Mouse (Mus musculus) testis, adult 2 months (tissue): ENCODE results near the gene Aatk. TPM values are rescaled to one million over a fixed set of nuclear protein-coding genes. Genes with fewer than 3 reads are reported as not detected.

Experiments used
- H3K27ac ChIP-seq: fragments of 200-500 bp; 2 replicates; pipeline ENCODE4 v1.5.1; 2012; ENCODE audit warnings: low read depth, low read length; ENCODE audit not compliant: control insufficient read depth, insufficient read depth
- H3K27me3 ChIP-seq: fragments of 200-500 bp; 2 replicates; pipeline ENCODE4 v1.6.1; 2012; ENCODE audit warnings: mild to moderate bottlenecking, low read length, moderate library complexity; ENCODE audit not compliant: control insufficient read depth, insufficient read depth
- H3K36me3 ChIP-seq: fragments of 200-500 bp; 2 replicates; pipeline ENCODE4 v1.6.1; 2012; ENCODE audit warnings: mild to moderate bottlenecking, low read length; ENCODE audit not compliant: control insufficient read depth, insufficient read depth
- H3K4me1 ChIP-seq: fragments of 200-500 bp; 2 replicates; pipeline ENCODE4 v1.6.1; 2012; ENCODE audit warnings: low read length; ENCODE audit not compliant: control insufficient read depth, insufficient read depth
- H3K4me3 ChIP-seq: fragments of 200-500 bp; 2 replicates; pipeline ENCODE4 v1.5.1; 2012; ENCODE audit warnings: low read depth, mild to moderate bottlenecking, low read length, moderate library complexity, mixed read lengths; ENCODE audit not compliant: control insufficient read depth
- CTCF ChIP-seq: fragments of 200-500 bp; IDR thresholded peaks from 2 replicates; pipeline ENCODE4 v1.5.1; 2012; ENCODE audit warnings: low read depth, mild to moderate bottlenecking, inconsistent platforms, low read length, moderate library complexity; ENCODE audit not compliant: control insufficient read depth, insufficient read depth, insufficient replicate concordance
- POLR2A ChIP-seq: fragments of 200-500 bp; IDR thresholded peaks from 2 replicates; pipeline ENCODE4 v1.6.1; 2012; ENCODE audit warnings: low read depth, mild to moderate bottlenecking, inconsistent platforms, low read length, moderate library complexity; ENCODE audit not compliant: control insufficient read depth
- polyA plus RNA-seq: library from polyadenylated mRNA; depleted of rRNA; stranded (reverse); fragments of >200 nt; gene quantifications from 2 replicates; pipeline ENCODE4 v1.2.3, GENCODE M21; 2012

The Aatk gene
- polyA plus RNA-seq, 1 experiment, result 0.84 TPM

- no peak for TF ChIP-seq POLR2A
- TF ChIP-seq CTCF, result no peak
These were observed 35.7 kb downstream of the Aatk start for GRCm38 (mm10) chr11:120011114-120011760.

GRCm38 (mm10) chr11:120009937-120010336, 37.0 kb downstream of the Aatk start:
- H3K27ac ChIP-seq, result no peak overlapping the region
- no peaks in the 10 kb centered on the region for H3K27me3 ChIP-seq
- H3K4me3 ChIP-seq, result no peak overlapping the region
- H3K4me1 ChIP-seq, result peaks cover 2% of the 10 kb centered on the region; the same call in 1 of the 2 replicates
- TF ChIP-seq POLR2A (no peak), CTCF (no peak)
- no peaks in the 10 kb centered on the region for H3K36me3 ChIP-seq

More at GRCm38 (mm10) chr11:120011114-120011760, 35.7 kb downstream of the Aatk start:
- no peak overlapping the region for H3K27ac ChIP-seq
- H3K4me3 ChIP-seq, result no peak overlapping the region
- no peaks in the 10 kb centered on the region for H3K36me3 ChIP-seq
- no peaks in the 10 kb centered on the region for H3K27me3 ChIP-seq
- peaks cover 2% of the 10 kb centered on the region; the same call in 1 of the 2 replicates for H3K4me1 ChIP-seq

GRCm38 (mm10) chr11:120008956-120009355, 38.0 kb downstream of the Aatk start:
- Histone ChIP-seq H3K4me3 (no peak overlapping the region), H3K36me3 (no peaks in the 10 kb centered on the region), H3K27ac (no peak overlapping the region), H3K4me1 (peaks cover 2% of the 10 kb centered on the region; the same call in 1 of the 2 replicates), H3K27me3 (no peaks in the 10 kb centered on the region)
- TF ChIP-seq CTCF (no peak), POLR2A (no peak)

DNA sequence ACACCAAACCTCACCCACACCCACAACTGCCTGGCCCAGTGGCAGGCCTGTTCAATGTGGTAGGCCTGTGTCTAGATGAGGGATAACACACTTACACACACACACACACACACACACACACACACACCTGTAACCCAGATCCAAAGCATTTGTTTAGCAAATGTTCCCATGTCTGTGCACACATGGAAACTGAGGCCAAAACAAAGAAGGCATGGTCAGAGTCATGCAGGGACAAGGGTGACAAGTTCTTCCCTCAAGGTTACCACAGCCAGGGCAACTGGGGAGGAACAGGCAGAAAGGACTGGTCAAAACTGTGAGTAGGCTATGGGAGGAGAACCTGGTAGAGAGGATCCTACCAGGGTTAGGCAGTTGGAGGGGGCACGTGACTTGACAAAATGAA, 38.5 kb downstream of the Aatk start:
- no peak overlapping the region for H3K4me3 ChIP-seq
- no peaks in the 10 kb centered on the region for H3K27me3 ChIP-seq
- H3K4me1 ChIP-seq, result peaks cover 2% of the 10 kb centered on the region; the same call in 1 of the 2 replicates
- TF ChIP-seq POLR2A, result no peak
- no peak for TF ChIP-seq CTCF
- no peaks in the 10 kb centered on the region for H3K36me3 ChIP-seq
- no peak overlapping the region for H3K27ac ChIP-seq

DNA sequence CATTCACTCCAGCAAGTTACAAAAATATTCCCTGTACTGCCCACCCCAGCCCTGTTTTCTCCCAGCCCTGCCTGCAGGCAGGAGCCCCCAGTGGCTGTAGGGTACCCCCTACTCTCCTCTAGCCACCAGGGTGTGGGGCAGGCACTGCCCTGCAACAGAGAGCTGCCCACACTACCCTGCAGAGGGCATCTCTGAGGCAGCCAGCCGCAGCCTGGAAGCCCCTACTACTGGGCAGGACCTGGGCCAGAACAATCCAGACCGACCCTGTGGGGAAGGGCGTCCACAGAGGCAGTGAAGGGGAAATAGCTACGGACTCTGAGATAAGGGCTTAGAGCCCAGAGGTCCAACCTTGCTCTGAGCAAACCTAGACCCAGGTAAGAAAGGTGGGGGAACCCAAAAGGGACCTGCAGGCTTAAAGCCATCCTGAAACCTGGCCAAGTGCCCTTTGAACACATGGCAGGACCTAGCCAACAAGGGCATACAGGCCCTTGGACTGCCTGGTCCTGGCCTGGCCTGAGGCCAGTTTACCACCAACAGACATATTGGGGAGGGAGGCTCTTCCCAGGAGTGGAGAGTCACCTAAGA, 39.4 kb downstream of the Aatk start:
- Histone ChIP-seq H3K4me3 (no peak overlapping the region), H3K36me3 (no peaks in the 10 kb centered on the region), H3K27ac (no peak overlapping the region), H3K27me3 (no peaks in the 10 kb centered on the region), H3K4me1 (peaks cover 2% of the 10 kb centered on the region; the same call in 1 of the 2 replicates)
- TF ChIP-seq POLR2A (no peak), CTCF (no peak)

DNA sequence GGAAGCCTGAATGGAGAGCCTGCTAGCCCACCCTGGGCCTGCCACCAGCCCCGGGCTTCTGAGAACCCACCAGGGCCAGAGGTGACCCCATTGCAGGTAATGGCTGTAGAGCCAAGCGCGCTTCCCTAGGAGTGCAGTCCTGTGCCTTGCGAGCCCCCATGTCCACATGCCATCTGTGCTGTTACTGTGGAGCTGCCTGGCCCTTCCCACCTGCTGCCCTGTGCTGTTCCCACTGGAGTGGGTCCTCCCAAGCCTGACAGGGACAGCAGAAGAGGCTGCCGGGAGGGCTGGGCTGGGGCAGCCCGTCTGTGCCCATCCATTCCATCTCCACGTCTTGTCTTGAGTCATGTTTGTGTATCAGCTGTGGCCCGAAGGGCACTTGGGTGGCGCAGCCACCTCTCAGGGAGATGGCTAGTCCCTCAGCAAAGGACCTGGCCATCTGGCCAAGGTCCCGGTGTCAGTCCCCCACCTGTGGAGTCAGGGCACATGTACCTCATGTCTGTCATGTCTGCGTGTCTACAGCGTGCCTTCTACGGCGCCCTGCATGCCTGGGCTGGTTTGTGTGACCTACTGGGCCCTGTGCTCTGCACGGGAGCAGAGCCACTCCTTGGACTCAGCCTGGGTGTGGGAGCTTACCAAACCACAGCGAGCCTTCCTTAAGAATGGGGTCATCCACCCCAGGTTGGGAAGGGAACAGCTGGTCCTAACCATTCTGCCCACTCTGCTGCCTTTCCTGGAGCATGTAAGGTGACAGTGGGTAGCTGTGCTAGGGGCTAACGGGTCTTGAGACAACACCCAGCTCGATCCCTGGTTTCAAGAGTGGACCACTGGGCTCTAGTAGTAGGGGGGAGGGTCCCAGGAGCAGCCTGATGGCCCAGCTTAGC, 41.3 kb downstream of the Aatk start:
- TF ChIP-seq POLR2A (no peak), CTCF (no peak)
- Histone ChIP-seq H3K27ac (no peak overlapping the region), H3K27me3 (no peaks in the 10 kb centered on the region), H3K4me3 (no peak overlapping the region), H3K36me3 (peaks cover 1% of the 10 kb centered on the region), H3K4me1 (no peaks in the 10 kb centered on the region)
